Mouse (Mus musculus): ENCODE measurements around the gene Epb41l4b.

DNA sequence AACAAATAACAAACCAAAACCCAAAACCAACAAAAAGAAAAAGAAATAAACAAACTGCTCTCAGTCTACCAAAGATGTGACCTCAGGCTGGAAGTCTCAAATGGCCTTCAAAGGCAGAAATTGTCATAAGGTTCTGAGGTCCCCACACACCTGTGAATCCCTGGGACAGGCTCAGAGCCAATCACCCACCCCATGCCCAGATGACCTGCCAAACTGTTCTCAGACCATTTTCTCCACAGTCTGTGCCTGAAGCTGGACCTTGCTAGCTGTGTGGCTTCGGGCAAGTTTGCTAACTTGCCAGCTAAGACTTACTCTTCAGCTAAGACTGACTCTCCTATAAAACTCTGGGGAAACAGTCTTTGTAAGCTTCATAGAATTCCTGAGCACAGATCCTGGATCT is 7.8 kb downstream of the Epb41l4b start:
- TF ChIP-seq CTCF (IDR thresholded peaks at IDR 0.05; ENCODE audit: control insufficient read depth, insufficient read depth, insufficient replicate concordance, low read depth, low read length) (no peak), POLR2A (IDR thresholded peaks at IDR 0.05; ENCODE audit: control insufficient read depth, low read depth, low read length) (no peak)

All from testis, adult 2 months (tissue).